In genomic region chr13:6646674-6647066, GRCm38 (mm10) we compare ENCODE assay signal across 8 mouse cellular contexts. TPM values are rescaled to one million over a fixed set of nuclear protein-coding genes. Genes with fewer than 3 reads are reported as not detected.
A peak's percentile ranks its signal among the peaks of the same experiment; 100 is the strongest.
DNase-seq lines count a peak whose midpoint lies in the region; ATAC-seq and TF ChIP-seq lines count a peak whose summit lies in the region.

No protein-coding gene starts in this region.

- no peaks in the 10 kb centered on the region for H3K9me3 ChIP-seq in embryonic facial prominence, embryonic 10.5 days
- no peaks in the 10 kb centered on the region for H3K9me3 ChIP-seq in intestine, embryonic 14.5 days (ENCODE audit: control insufficient read depth, low read length)
- H3K9me3 ChIP-seq in neural tube, embryonic 12.5 days: no peaks in the 10 kb centered on the region

- H3K36me3 ChIP-seq in embryonic facial prominence, embryonic 10.5 days (replicated peaks): no peaks in the 10 kb centered on the region
- no peaks in the 10 kb centered on the region for H3K36me3 ChIP-seq in intestine, embryonic 14.5 days (ENCODE audit: control insufficient read depth, insufficient read depth, low read length)
- no peaks in the 10 kb centered on the region for H3K36me3 ChIP-seq in neural tube, embryonic 12.5 days

- peaks cover 26% of the 10 kb centered on the region for H3K4me1 ChIP-seq in embryonic facial prominence, embryonic 10.5 days
- H3K4me1 ChIP-seq in intestine, embryonic 14.5 days (replicated peaks; ENCODE audit: control insufficient read depth, insufficient read depth, low read length): no peaks in the 10 kb centered on the region
- H3K4me1 ChIP-seq in neural tube, embryonic 12.5 days: peaks cover 8% of the 10 kb centered on the region; the same call in 1 of the 2 replicates

- DNase-seq in left cerebral cortex, adult 2 months (ENCODE audit: extremely low spot score in 1 of 2, low spot score in 2 of 2): no peak
- DNase-seq in left cerebral cortex, adult 8-10 months (ENCODE audit: low spot score in 2 of 2): no peak
- DNase-seq in embryonic facial prominence, embryonic 10.5 days (ENCODE audit: low spot score): no peak
- DNase-seq in intestine, embryonic 14.5 days (ENCODE audit: low spot score): no peak
- DNase-seq in adrenal gland, postnatal 14 days: no peak
- DNase-seq in adrenal gland, postnatal 36 days: no peak
- DNase-seq in cerebellum, postnatal 14 days: no peak

- peak overlapping the region; percentile 99 for H3K4me2 ChIP-seq in intestine, embryonic 14.5 days (ENCODE audit: low read length)
- H3K4me2 ChIP-seq in neural tube, embryonic 12.5 days (replicated peaks): peak overlapping the region; percentile 100

- H3K4me3 ChIP-seq in left cerebral cortex, adult 2 months: peak overlapping the region; percentile 78
- peak overlapping the region; percentile 73 for H3K4me3 ChIP-seq in embryonic facial prominence, embryonic 10.5 days
- H3K4me3 ChIP-seq in intestine, embryonic 14.5 days (ENCODE audit: low read depth, low read length): peak overlapping the region; percentile 55; the same call in 1 of the 2 replicates
- peak overlapping the region; percentile 56 for H3K4me3 ChIP-seq in neural tube, embryonic 12.5 days

- peak overlapping the region; percentile 41; the same call in 1 of the 2 replicates for H3K9ac ChIP-seq in intestine, embryonic 14.5 days (ENCODE audit: low read length)
- H3K9ac ChIP-seq in neural tube, embryonic 12.5 days: 0 out of 2 replicates have a peak overlapping the region, but pooled peaks have one; percentile 65

- intact Hi-C loops in left cerebral cortex, adult 2 months (cut with DNase I): loop anchor here (2.0 kb wide), 1 partner anchor 14 kb away; no protein-coding TSS in a partner anchor

- peak overlapping the region; percentile 95; the same call in 1 of the 2 replicates for H3K27ac ChIP-seq in left cerebral cortex, adult 2 months
- no peak overlapping the region; the same call in 1 of the 2 replicates for H3K27ac ChIP-seq in embryonic facial prominence, embryonic 10.5 days (replicated peaks)
- H3K27ac ChIP-seq in intestine, embryonic 14.5 days (ENCODE audit: low read depth): no peak overlapping the region
- H3K27ac ChIP-seq in neural tube, embryonic 12.5 days: no peak overlapping the region

- TF ChIP-seq CTCF in left cerebral cortex, adult 2 months (IDR thresholded peaks at IDR 0.05): no peak

- no peak for ATAC-seq in intestine, embryonic 14.5 days (replicated peaks; ENCODE audit: low FRiP score, low TSS enrichment, low read depth)
- ATAC-seq in neural tube, embryonic 12.5 days (ENCODE audit: low FRiP score, low read depth): no peak

- H3K27me3 ChIP-seq in embryonic facial prominence, embryonic 10.5 days (replicated peaks; ENCODE audit: low read depth, poor library complexity, severe bottlenecking): peaks cover 21% of the 10 kb centered on the region
- H3K27me3 ChIP-seq in intestine, embryonic 14.5 days (replicated peaks; ENCODE audit: control insufficient read depth, insufficient read depth, low read length): 0 out of 2 replicates have a peak, but pooled peaks cover 7% of the 10 kb centered on the region
- no peaks in the 10 kb centered on the region for H3K27me3 ChIP-seq in neural tube, embryonic 12.5 days (replicated peaks)

- 44% methylated on average over 3 of the region's 3 CpGs for WGBS in embryonic facial prominence, embryonic 10.5 days
- 50% methylated on average over 3 of the region's 3 CpGs for WGBS in intestine, embryonic 14.5 days
- WGBS in neural tube, embryonic 12.5 days: 41% methylated on average over 3 of the region's 3 CpGs

RNA-seq across cellular contexts. Expression of gene Pfkp, which starts 1.9 kb away (rescaled TPM):
- 100 to 1,000 TPM; 299 to 307 TPM for total RNA-seq in left cerebral cortex, adult 2 months (2021)
- 100 to 1,000 TPM; 296 to 305 (median 299) TPM for total RNA-seq in left cerebral cortex, adult 8-10 months (2022)
- 12.5 and 13.2 TPM in 2 replicates for polyA plus RNA-seq in embryonic facial prominence, embryonic 10.5 days (2016; fragmentation: Nextera tagmentation; extraction: Ambion mirVana)
- polyA plus RNA-seq in intestine, embryonic 14.5 days (2014; fragmentation: Nextera tagmentation; extraction: Ambion mirVana): 51.2 and 59.9 TPM in 2 replicates
- polyA plus RNA-seq in neural tube, embryonic 12.5 days (2016; fragmentation: Nextera tagmentation; extraction: Ambion mirVana): 96.9 and 105 TPM in 2 replicates
- 50.8 and 57.1 TPM in 2 replicates for total RNA-seq in adrenal gland, postnatal 14 days (2021)
- 10 to 100 TPM; 54.0 to 66.8 TPM for total RNA-seq in adrenal gland, postnatal 36 days (2021)
